Mouse (Mus musculus) myocyte (in vitro differentiated cells): ENCODE results near the gene Raf1. TPM values are rescaled to one million over a fixed set of nuclear protein-coding genes. Genes with fewer than 3 reads are reported as not detected.

Experiments
- H3K27me3 ChIP-seq: one replicate; pipeline ENCODE4 v1.6.1; 2011; ENCODE audit not compliant: control insufficient read depth, insufficient read depth, insufficient read length
- H3K36me3 ChIP-seq: one replicate; pipeline ENCODE4 v1.6.1; 2011; ENCODE audit not compliant: control insufficient read depth, insufficient read depth
- H3K4me2 ChIP-seq: one replicate; pipeline ENCODE4 v1.6.1; 2011; ENCODE audit warnings: low read depth, control low read depth
- H3K4me3 ChIP-seq: one replicate; pipeline ENCODE4 v1.5.1; 2011; ENCODE audit warnings: mild to moderate bottlenecking, control low read depth, moderate library complexity
- H3K79me2 ChIP-seq: one replicate; pipeline ENCODE4 v1.6.1; 2011; ENCODE audit not compliant: control insufficient read depth, insufficient read depth
- H3ac ChIP-seq: one replicate; pipeline ENCODE4 v1.6.1; 2011; ENCODE audit not compliant: control insufficient read depth, insufficient read length
- CEBPB ChIP-seq: IDR thresholded peaks from 2 replicates; pipeline ENCODE4 v1.6.1; 2011; ENCODE audit warnings: mild to moderate bottlenecking, moderate library complexity; ENCODE audit not compliant: poor library complexity, insufficient read depth, severe bottlenecking
- E2F4 ChIP-seq: IDR thresholded peaks from one replicate; pipeline ENCODE4 v1.6.1; 2011; ENCODE audit warnings: mild to moderate bottlenecking, control low read depth, moderate library complexity; ENCODE audit not compliant: insufficient read depth
- MAX ChIP-seq: IDR thresholded peaks from one replicate; pipeline ENCODE4 v1.6.1; 2011; ENCODE audit warnings: low read depth, mild to moderate bottlenecking, control low read depth
- MYOD1 ChIP-seq, 3 experiments: IDR thresholded peaks; one replicate each; pipeline ENCODE4 v1.6.1; 2011; ENCODE audit warnings: control low read depth in 2 of 3, low read depth in 2 of 3, mild to moderate bottlenecking in 2 of 3, moderate library complexity in 1 of 3; ENCODE audit not compliant: insufficient read length in 2 of 3, control insufficient read depth in 1 of 3
- MYOG ChIP-seq, 3 experiments: IDR thresholded peaks; one replicate each; pipeline ENCODE4 v1.6.1; 2011; ENCODE audit warnings: control low read depth in 2 of 3, low read depth in 2 of 3, mild to moderate bottlenecking in 2 of 3; ENCODE audit not compliant: insufficient read length in 2 of 3, control insufficient read depth in 1 of 3, insufficient read depth in 1 of 3
- POLR2A ChIP-seq: IDR thresholded peaks from one replicate; pipeline ENCODE4 v1.6.1; 2011; ENCODE audit warnings: low read depth, mild to moderate bottlenecking, control low read depth, moderate library complexity; ENCODE audit not compliant: insufficient read length
- POLR2AphosphoS2 ChIP-seq: IDR thresholded peaks from one replicate; pipeline ENCODE4 v1.6.1; 2011; ENCODE audit warnings: low read depth, control low read depth; ENCODE audit not compliant: insufficient read length
- REST ChIP-seq: IDR thresholded peaks from one replicate; pipeline ENCODE4 v1.6.1; 2011; ENCODE audit warnings: mild to moderate bottlenecking, control low read depth, moderate library complexity; ENCODE audit not compliant: insufficient read depth, insufficient read length
- SRF ChIP-seq: IDR thresholded peaks from one replicate; pipeline ENCODE4 v1.6.1; 2011; ENCODE audit warnings: low read depth; ENCODE audit not compliant: control insufficient read depth, insufficient read length
- TCF12 ChIP-seq: IDR thresholded peaks from one replicate; pipeline ENCODE4 v1.6.1; 2011; ENCODE audit warnings: mild to moderate bottlenecking, control low read depth; ENCODE audit not compliant: poor library complexity, insufficient read depth, severe bottlenecking
- TCF3 ChIP-seq: IDR thresholded peaks from one replicate; pipeline ENCODE4 v1.6.1; 2011; ENCODE audit warnings: low read depth, control low read depth; ENCODE audit not compliant: insufficient read length
- USF1 ChIP-seq: IDR thresholded peaks from one replicate; pipeline ENCODE4 v1.6.1; 2011; ENCODE audit warnings: low read depth, mild to moderate bottlenecking, control low read depth, moderate library complexity
- polyA plus RNA-seq: library from polyadenylated mRNA; unstranded; fragments of >200 nt; fragmentation: generic; extraction: Trizol; gene quantifications from one replicate; pipeline ENCODE4 v1.2.1, GENCODE M21; 2012; ENCODE audit warnings: missing spikeins

Gene Raf1
- polyA plus RNA-seq, 1 experiment: 81.2 TPM

DNA sequence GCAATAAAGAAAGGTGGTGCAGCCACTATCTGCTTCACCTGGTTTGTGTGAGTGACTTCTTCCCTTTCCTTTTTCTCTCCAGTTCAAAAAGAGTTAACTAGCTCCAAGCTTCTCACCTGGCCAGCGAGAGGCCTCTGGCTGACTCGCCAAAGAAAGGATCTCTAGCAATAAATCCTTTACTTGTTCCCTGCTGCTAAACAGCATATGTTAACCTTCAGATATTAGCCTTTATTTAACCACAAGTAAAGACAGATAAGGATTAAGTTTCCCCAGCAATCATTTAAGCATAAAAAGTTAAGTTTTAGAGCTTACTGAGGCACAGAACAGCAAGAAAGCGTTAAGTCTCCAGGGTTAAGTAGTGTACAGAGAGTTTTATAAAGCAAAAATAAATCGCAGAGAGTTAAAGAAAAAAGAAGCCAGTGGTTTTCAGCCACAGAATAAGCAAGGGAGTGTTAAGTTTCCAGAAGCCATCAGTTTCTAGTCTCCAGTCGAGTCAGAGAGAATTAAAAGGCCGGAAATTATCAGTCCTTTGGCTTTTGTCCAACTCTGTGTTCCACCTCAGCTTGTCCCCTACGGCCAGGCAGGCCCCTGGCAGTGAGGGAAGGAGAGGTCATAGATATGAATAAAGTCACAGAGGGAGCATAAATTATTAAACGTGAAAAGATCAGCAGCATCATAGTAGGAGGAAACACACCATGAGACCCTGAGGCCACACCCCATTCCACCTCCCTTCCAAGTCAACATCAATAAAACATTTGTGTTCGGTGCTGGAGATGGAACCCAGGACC, 15.9 kb upstream of the Raf1 start:
- no peaks in the 10 kb centered on the region for H3K79me2 ChIP-seq
- no peaks in the 10 kb centered on the region for H3K36me3 ChIP-seq
- no peaks in the 10 kb centered on the region for H3K27me3 ChIP-seq
- no peak for TF ChIP-seq CEBPB
- TF ChIP-seq MYOG (IDR thresholded peaks at IDR 0.05; ENCODE audit: control insufficient read depth in 1 of 3, insufficient read depth in 1 of 3, insufficient read length in 2 of 3, low read depth in 2 of 3): no peak
- no peak for TF ChIP-seq MYOD1 (IDR thresholded peaks at IDR 0.05; ENCODE audit: control insufficient read depth in 1 of 3, insufficient read length in 2 of 3, low read depth in 2 of 3)
- no peak for TF ChIP-seq E2F4
- TF ChIP-seq TCF12: no peak
- TF ChIP-seq POLR2A: no peak
- TF ChIP-seq POLR2AphosphoS2: no peak
- TF ChIP-seq SRF: no peak
- TF ChIP-seq USF1: no peak
- no peak for TF ChIP-seq REST
- no peak overlapping the region for H3ac ChIP-seq
- no peak overlapping the region for H3K4me2 ChIP-seq
- H3K4me3 ChIP-seq: no peak overlapping the region

DNA sequence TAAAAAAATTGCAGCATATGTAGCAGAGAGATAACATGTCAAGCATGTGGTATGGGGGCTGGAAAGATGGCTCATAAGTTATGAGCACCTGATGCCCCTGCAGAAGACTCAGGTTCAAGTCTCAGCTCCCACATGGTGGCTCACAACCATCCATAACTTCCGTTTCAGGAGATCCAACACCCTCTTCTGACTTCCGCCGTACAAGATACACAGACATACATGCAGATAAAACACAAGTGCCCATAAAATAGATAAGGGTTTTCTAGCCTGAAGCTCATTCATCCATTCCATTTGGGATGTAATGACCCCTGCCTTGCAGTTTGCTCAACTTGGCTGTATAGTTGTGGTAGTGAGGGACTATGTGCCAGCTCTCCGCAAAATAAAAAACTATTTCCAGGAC, 13.7 kb upstream of the Raf1 start:
- Histone ChIP-seq H3K4me3 (no peak overlapping the region), H3K4me2 (no peak overlapping the region)

DNA sequence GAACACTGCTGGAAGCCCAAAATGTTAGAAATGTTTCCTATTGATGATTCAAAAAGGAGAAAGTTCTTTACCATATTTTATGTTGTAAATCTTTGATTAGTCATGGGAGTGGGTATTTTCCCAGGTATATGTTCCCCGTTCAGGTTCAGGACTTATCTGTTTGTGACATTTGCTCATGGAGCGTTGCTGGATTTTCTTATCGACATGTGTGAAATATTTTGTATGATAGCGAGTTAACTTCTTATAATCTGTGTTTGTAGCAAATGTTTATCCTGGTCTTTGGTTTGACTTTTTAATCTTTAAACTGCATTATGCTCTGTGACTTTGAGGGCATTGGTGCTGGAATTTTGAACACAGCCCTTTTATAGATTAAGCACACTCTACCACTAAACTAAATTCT, 12.2 kb upstream of the Raf1 start:
- Histone ChIP-seq H3K4me3 (no peak overlapping the region), H3K36me3 (no peaks in the 10 kb centered on the region), H3ac (no peak overlapping the region), H3K27me3 (no peaks in the 10 kb centered on the region), H3K4me2 (no peak overlapping the region), H3K79me2 (no peaks in the 10 kb centered on the region)
- TF ChIP-seq REST (no peak), MYOG (IDR thresholded peaks at IDR 0.05; ENCODE audit: control insufficient read depth in 1 of 3, insufficient read depth in 1 of 3, insufficient read length in 2 of 3, low read depth in 2 of 3) (no peak), E2F4 (no peak), POLR2AphosphoS2 (no peak), SRF (no peak), POLR2A (no peak), MAX (no peak), USF1 (no peak), CEBPB (no peak), MYOD1 (IDR thresholded peaks at IDR 0.05; ENCODE audit: control insufficient read depth in 1 of 3, insufficient read length in 2 of 3, low read depth in 2 of 3) (no peak), TCF3 (no peak), TCF12 (no peak)

More for the DNA sequence above, 13.7 kb upstream of the Raf1 start:
- Histone ChIP-seq H3K27me3 (no peaks in the 10 kb centered on the region), H3K79me2 (no peaks in the 10 kb centered on the region), H3K36me3 (no peaks in the 10 kb centered on the region), H3ac (no peak overlapping the region)
- TF ChIP-seq E2F4 (no peak), MAX (no peak), MYOD1 (IDR thresholded peaks at IDR 0.05; ENCODE audit: control insufficient read depth in 1 of 3, insufficient read length in 2 of 3, low read depth in 2 of 3) (no peak), POLR2A (no peak), TCF3 (no peak), SRF (no peak), USF1 (no peak), CEBPB (no peak), REST (no peak), TCF12 (no peak), POLR2AphosphoS2 (no peak), MYOG (IDR thresholded peaks at IDR 0.05; ENCODE audit: control insufficient read depth in 1 of 3, insufficient read depth in 1 of 3, insufficient read length in 2 of 3, low read depth in 2 of 3) (no peak)

DNA sequence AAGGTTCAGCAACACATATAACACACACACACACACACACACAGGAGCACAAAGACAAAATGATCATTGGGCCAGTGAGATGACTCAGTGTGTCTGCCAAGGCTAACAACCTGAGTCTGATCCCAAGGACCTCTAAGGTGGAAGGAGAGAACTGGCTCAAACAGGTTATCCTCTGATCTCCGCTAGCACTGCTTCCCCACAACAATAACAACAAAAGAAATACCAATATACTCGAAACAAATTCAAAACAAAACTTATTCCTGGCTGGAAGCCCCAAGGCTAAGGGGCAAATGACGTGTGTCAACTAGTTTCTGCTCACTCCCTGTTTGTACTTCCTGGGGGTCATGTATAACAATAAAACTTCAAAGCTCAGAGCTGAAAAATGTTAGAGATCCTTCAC, 11.3 kb upstream of the Raf1 start:
- H3K36me3 ChIP-seq: no peaks in the 10 kb centered on the region
- H3K4me3 ChIP-seq: no peak overlapping the region
- TF ChIP-seq TCF12: no peak
- H3ac ChIP-seq: no peak overlapping the region
- H3K27me3 ChIP-seq: no peaks in the 10 kb centered on the region
- H3K4me2 ChIP-seq: no peak overlapping the region
- no peaks in the 10 kb centered on the region for H3K79me2 ChIP-seq
